Mouse (Mus musculus): ENCODE measurements at regions not wholly inside any gene's neighbourhood (a gene's known extent, or its start where the extent isn't known, plus 50 kb on each side); places are given as distances from the start of the nearest gene placed in this dataset.

DNA sequence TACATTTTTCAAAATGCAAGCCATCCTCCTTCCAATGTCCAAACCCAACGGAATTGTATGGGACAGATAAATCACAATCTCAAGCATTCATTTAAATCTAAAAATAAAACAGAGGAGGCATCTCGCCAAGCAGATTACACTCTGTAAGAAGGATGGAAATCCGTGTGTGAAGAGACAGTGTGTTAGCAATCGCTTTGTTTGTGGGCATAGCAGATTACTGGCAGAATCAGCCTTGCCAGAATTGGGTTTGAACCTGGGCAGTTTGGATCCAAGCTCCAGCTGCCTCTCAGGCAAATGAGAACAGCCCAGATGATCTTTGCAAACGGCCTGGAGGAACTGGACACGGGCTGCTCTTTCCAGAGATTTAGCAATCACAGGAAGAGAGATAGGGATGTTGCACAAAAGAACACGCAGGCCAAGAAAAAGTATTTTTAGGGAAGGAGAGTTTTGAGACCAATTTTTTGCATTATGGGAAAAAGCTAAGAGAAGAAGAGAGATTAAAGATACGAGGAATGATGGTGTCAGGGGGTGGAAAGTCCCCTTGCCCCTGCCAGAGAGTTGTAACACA, 2310.1 kb upstream of the Gm7489 start:
- no peak for DNase-seq (ENCODE audit: low spot score)

DNA sequence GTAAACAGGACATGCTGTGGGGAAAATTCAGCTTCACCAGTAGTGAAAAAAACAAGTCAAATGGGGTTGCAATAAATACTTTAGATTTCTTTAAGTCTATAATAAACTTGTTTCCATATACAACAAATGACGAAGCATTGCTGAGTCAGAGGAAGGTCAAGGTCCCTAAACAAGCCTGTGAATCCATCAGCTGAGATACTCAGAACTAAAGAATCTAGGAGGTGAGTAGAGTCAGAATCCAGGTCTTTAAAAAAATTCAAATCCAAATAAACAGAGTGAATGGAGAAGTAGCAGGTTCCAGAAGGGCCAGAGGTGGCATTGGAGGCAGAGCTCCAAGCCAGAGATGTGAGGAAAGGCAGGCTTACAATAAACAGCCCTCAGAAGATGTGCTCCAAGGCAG, 2301.1 kb upstream of the Gm7489 start:
- DNase-seq (ENCODE audit: low spot score): no peak

DNA sequence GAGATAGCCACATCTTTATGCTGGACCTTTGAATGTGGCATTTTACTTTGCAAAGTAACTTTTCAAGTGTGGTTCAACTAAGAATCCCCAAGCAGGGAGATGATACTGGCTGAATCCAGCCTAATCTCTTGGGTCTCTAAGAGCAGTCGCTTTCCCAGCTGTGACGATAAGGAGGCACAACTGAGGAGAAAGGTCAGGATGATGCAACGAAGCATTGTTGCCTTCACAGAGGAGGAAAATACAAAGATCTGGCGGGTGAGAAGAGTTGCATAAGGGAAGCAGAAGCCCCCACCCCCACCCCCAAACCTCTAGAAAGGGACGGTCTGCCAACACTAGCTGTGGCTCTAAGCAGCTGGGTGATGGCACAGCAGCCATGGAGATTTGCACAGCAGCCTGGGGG, 2298.6 kb upstream of the Gm7489 start:
- no peak for DNase-seq (ENCODE audit: low spot score)

DNA sequence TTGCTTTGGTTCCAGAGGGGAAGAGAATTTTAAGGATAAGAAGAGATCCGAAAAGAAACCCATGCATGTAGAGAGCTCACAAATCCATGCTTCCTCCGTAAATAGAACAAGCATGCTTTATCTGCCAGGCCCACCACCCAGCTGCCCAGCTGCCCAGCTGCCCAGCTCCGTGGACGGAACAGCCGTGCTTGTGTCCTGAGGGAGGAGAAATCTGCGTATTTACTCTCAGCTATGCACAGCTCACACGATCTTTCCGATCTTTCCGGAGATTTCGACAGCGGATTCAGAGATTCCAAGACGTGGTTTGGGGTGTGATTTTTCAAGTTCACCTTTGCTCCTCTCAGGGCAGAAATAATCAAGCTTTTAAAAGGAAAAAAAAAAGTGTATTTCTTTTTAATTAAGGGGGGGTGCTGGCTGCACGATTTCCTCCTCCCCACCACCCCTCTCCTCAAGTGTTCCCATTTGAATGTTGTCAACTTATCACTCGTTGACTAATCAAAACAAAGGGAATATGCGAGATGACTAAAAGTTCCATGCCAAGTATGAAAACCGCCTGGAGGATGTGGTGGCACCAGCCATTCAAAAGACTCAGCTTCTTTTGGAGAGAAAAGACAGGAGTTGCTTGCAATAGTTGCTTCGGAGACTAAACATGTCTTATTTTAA, 2293.2 kb upstream of the Gm7489 start:
- DNase-seq (ENCODE audit: low spot score): peak; percentile 84

DNA sequence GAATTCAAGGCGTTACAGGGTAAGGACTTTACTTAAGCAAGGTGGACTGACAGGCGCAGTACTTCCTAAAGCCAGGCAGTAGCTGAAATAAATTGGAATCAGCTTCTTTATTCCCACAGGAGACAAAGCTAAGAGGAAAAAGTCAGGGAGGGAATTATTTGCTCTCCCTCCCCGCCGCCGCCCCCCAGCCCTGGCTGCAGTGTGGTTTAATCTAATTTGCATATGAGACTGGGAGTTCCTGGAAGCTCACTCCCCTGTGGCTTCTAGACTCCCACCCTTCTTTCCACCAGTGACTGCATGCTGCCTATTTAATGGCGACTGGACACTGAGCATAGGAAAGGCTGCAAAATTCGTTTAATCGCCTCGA, 2292.7 kb upstream of the Gm7489 start:
- peak; percentile 73 for DNase-seq (ENCODE audit: low spot score)

DNA sequence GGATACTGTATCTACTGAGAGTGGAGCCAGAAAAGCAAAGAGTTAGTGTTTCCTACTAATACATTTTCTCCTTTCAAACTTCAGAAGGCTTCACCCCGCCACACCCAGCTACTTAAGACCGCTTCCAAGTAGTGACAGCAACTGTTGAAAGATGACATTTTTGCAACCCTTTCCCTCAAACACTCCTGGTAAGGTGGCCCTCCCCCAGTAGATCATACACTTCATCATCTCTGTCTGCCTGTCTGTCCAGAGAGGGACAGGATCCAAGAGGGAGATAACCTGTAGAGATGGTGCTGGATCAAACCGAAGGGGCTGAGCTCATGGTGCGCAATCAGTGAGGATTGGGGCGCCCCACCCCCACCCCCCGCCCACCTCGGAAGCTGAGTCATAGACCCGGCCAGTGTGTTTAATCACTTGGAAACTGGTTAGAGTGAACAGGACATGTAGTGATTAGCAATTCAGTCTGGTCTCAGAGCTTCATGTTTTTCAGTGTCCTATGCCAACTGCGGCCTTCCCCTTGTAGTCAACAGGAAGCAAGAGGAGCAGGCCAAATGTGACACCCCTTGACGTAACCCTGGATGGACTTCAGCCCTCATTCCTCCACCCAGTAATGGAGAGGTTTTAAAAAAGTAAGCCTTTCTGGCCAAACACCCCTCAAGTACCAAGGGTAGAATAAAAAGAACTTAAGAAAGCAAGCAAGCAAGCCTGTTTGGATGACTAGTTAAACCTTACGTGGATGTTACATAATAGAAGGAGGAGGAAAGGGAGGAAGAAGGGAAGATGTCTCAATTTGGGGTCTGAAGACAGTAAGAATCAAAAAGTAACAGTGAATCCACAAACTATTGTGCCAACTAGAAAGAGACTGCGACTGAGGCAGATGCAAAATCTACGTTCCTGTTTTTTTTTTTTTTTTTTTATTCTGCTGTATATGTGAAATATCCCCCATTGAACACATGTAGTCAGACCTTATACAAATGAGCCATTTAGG, 2291.9 kb upstream of the Gm7489 start:
- DNase-seq (ENCODE audit: low spot score): peak; percentile 87

DNA sequence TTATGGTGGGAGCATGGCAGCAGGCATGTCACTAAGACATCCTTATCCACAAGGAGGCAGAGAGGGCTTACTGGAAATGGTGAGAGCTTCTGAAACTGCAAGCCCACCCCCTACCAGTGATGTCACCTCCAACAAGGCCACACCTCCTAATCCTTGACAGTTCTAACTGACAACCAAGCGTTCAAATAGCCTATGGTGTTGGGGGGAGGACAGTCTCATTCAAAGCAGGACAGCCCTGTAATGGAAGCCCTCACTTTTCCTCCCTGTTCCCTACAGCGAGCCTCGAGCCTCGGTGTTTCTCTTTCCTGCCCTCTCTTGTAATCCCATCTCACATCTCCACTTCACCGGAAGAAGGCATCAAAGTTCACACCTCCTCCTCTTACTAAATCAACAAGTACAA, 2290.6 kb upstream of the Gm7489 start:
- DNase-seq (ENCODE audit: low spot score): no peak

DNA sequence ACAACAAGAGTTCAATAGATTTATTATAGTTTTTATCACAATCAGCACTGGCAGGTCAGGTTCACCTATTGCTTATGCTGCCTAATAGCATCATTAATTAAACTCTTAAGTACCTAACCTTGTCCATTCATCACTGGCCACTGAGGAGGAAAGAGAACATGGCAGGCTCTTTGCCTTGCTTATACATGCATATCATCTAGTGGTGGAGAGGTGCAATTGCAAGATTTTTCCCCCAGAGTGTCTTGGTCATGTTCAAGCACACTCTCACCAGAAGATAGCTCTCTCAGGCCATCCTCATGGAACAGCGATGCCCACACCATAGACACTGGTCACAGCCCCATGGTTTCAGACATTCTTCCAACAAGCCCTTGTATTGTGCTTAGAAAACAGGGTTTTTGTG, 2289.1 kb upstream of the Gm7489 start:
- peak; percentile 47 for DNase-seq (ENCODE audit: low spot score)

DNA sequence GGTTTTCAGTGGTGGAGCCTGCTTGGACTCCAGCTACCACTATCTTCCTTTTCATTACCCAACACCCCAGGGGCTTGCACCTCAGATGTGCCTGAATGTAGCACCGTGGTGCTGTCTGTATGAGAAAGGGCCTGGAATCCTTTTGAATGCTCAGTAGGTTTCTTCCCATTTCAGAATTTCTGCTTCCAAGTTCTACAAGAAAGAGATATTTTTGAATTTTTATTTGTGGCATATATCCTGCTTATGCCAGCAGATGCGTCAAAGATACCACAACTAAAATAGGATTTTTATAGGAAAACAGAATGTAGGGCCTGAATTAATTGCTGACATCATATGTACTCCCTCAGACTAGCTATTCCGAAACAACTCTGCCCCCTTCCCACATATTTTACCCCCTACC, 2286.9 kb upstream of the Gm7489 start:
- DNase-seq (ENCODE audit: low spot score): no peak

DNA sequence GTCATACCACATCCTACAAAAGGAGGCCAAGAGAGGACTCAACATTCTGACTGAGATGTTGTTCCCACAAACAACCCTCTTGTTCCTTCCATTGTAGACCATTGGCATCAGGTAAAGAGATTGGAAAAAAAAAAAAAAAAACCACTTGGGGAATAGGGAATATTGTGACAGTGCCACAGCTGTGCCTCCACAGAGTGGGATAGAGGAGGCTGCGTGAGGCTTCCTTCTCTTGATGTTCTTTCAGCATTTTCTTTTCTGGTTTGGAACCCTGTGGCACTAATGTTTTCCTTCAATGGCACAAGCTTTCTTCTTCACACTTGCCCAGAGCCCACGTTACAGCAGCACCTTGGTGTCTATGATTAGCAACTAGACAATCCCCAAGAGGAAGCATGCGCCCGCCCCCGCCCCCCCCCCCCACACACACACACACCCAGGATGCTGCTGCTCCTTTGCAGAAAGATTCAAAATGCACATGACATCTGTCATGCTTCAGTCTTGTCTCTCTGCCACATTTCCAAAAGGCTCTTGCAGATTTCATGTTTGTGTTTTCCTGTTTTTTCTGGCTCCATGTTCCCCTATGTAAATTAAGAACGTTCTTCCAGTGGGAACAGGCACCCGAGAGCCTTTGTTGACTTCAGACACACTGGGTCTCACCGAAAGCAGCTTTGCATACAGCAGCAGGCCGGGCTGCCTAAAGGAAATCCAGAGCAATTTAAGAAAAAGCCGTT, 2283.4 kb upstream of the Gm7489 start:
- no peak for DNase-seq (ENCODE audit: low spot score)

DNA sequence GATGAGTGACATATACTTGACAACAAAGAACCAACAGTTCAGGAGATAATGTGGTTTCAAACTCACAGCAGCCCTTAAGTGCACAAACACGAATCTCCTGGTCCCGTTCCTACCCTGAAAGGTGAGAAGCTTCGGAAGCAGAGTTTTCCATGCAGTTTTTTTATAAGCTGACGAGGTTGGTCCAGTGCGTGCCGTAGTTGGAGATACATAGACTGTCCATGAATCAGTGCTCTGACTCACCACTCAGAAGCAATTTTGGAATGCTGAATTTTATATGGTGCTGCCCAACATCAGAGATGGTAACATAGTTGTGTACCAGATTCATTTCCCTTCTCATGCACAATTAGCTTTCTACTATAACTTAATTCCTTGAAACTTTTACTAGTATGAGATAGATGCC, 2263.3 kb upstream of the Gm7489 start:
- no peak for DNase-seq (ENCODE audit: low spot score)

DNA sequence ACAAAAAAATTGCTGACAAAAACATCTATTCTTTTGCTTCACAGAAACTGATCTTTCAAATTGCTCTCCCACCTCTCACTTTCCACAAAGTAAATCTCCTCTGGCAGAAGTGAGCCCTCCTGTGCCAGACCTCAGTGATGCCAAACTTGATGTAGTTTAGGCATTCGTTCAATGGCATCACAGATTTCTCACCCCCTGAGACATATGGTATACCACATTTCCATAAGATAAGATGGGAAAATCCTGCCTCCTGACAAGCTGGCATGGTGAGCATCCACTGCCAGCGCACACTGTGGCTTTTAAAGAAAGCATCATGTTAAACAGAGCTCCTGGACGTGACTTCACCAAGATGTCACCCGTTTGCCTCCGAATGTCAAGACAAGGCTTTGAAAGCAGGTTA, 2257.2 kb upstream of the Gm7489 start:
- no peak for DNase-seq (ENCODE audit: low spot score)

DNA sequence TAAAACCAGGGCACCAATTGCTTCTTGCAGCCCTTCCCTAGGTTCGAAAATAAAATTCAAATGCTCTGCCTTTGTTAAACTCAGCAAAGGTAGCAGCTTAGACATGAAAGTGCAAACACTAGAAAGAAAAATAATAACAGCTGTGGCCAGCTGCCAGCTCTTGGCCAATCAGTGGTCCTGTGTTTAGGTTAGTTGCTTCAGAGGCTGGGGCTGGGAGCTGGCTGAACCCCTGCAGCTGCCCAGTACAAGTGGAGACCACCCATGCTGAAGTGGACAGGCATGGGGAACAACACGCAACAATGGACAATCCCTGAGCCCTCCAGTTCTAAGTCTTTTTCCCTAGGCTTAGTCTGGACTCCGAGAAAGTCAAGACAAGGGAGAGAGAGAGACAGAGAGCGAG, 2256.2 kb upstream of the Gm7489 start:
- DNase-seq (ENCODE audit: low spot score): no peak

DNA sequence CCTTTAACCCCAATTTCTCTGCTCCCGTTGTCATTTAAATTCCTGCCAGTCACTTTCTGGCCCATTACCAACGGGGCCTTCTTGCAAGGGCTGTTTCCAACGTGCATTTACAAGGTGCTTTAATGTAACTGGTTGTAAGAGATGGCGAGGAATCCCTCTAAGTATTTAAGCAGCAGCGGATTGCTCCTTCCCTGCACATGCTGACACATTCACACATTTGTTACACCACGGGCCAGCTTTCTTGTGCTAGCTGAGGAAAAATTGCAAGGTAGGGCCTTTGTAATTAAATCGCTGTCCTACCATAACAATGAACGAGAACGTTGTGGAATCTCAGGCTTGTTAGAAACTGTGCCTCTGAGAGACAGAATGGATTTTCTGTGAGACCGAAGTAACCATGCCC, 2252.8 kb upstream of the Gm7489 start:
- DNase-seq (ENCODE audit: low spot score): no peak

DNA sequence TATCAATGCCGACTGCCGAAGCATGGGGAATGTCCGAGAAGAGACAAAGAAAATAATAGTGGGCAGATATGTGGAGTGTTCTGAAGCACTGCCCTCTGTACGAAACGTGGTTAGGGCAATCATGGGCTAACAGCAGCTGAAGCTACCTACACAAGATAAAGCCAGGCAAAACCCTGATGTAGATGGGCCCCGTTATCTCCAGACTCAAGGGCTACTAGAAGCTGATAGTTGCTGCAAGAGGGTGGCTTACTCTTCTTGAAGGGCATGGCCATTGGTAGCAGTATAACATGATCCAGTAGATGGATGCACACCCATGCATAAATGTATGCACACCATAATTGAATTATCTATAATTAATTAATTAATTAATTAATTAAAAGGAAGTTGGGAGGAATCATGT, 2251.6 kb upstream of the Gm7489 start:
- no peak for DNase-seq (ENCODE audit: low spot score)

DNA sequence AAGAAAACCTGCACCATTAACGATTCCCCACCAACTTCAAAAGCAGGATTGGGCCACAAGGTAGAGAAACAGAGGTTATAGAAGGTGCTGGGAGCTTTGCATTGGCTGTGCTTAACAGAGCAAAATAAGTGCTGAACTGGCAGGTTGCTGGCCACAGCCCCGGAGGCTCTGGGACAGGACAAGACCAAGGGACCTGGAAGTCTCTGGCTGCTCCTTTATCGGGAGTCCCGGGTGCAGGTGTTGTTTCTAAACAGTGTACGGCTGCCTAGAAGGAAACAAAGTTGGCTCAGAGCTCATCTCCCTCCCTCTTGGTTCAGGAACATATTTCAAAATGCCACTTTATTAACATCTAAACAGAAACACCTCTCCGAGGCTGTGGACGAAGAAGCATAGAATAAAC, 2250.0 kb upstream of the Gm7489 start:
- DNase-seq (ENCODE audit: low spot score): peak; percentile 19

DNA sequence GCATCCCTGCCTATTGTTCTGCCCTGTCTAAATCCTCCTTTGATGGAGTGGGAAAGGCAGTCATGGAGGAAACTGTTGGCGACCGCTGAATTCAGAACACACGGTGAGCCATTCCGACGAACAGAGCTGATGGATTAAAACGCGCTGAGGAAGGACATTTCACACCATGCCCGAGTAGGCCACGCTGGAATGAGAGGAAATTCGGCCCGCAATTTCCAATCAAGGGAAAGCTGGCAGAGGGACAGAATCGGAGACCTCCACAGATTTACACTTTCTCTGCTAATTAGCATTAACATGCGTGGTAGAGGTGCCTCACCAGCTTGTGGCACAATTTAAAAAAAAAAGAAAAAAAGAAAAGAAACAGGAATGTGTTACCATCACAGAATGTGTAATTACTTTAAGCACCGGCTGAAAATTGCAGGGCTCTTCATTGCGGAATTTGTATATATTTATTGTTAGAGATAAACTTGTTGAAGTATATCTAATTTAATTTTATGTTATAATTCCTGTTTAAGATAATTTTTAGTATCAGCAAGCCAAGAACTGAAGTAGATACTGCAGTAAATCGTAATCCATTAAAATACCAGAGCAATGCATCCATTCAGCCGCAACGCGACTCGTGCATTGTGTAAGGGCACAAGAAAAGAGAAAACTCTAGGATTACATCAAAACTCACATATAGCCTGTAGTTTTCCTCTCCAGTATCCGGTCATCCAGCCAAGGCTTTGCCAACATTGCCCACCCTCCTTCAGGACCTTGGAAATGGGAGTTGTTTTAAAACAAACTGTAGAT, 2249.4 kb upstream of the Gm7489 start:
- DNase-seq (ENCODE audit: low spot score): peak; percentile 46

DNA sequence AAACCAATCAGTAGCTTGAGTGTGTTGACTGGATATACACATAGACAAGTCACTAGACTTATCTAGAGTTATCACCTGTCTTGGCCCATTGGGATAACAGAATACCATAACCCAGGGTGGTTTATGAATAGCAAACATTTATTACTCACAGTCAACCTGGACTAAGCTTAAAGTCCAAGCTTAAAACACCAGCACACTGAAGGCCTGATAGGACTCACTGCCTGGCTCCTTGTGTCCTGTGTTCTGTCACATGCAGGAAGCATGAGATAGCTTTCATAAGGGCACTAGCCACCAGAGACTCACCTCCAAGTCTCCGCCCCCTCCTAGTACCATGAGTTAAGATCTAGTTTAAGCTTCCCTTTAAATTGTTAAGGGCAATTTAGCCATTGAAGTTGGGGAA, 2247.1 kb upstream of the Gm7489 start:
- DNase-seq (ENCODE audit: low spot score): no peak

DNA sequence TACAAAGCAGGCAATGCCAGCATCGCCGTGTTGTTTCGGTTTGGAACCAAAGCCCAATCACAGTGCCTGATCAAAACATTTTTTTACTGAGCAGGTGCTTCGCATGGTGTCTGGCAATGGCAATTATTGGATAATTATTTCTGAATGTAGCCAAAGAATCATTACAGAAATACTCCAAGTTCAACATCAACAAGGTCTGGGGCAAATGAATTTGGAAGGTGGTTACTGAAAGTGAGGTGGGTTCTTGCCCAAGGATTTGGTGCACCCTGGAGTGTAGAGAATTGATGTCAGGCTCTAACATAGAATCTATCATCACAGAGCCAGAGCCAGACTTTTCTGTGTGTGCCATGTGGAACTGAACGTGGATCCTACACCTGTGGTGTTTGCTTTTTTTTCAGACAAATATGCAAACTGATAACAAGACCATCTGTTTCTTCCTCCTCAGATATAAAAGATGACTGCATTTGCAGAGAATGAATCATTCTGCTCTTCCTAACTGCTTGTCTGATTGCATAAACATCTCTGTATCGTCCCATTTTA, 2240.9 kb upstream of the Gm7489 start:
- no peak for DNase-seq (ENCODE audit: low spot score)

DNA sequence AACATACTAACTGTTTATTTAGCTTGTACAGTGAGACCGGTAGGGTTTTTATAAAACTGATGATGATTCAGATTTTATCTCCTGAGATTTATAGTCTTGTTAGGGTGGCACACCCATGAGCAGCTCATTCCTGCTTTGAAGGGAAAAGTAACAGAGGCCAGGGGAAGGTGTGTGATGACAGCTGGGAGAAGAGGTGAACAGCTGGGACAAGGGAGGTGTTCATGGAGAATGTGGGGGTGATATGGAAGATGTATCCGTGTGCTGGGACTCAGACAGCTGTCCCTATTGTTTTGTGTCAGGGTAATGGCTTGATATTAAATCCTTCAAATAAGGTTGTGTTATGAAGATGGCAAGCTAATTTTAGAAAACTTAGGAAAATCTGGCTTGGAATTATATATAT, 2238.4 kb upstream of the Gm7489 start:
- DNase-seq (ENCODE audit: low spot score): no peak

DNA sequence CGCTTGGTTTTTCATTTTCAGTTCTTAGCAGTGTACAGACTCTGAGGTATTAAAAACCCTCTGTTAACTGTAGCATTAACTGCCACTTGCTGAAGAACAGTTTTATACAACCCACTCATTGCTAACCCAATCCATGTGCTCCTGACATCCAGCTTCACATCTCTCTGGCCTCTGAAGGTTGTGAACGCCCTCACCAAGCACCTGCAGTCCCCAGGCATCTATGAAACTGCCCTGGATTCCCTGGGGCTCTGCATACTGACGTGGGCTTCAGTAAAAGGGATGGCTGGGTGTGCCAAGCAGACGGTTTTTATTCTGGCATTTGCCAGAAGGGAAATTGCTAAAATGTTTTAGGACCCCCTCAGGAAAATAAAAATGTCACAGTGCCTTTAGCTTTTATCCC, 2232.2 kb upstream of the Gm7489 start:
- no peak for DNase-seq (ENCODE audit: low spot score)

Measured in MN1 (cell line).